Mouse (Mus musculus): ENCODE measurements at regions not wholly inside any gene's neighbourhood (a gene's known extent, or its start where the extent isn't known, plus 50 kb on each side); places are given as distances from the start of the nearest gene placed in this dataset.

- DNase-seq: no peak
Measured at GRCm38 (mm10) chr14:15273107-15273506, 165.7 kb downstream of the Lrrc3b start.

- no peak for DNase-seq
Measured at GRCm38 (mm10) chr14:15272364-15272763, 166.4 kb downstream of the Lrrc3b start.

GRCm38 (mm10) chr14:15266287-15266686, 172.5 kb downstream of the Lrrc3b start:
- DNase-seq: peak; percentile 63

GRCm38 (mm10) chr14:15262996-15263395, 175.8 kb downstream of the Lrrc3b start:
- no peak for DNase-seq

GRCm38 (mm10) chr14:15255729-15256128, 183.1 kb downstream of the Lrrc3b start:
- no peak for DNase-seq

- no peak for DNase-seq
Measured at GRCm38 (mm10) chr14:15205626-15206025, 233.2 kb downstream of the Lrrc3b start.

- no peak for DNase-seq
Measured at GRCm38 (mm10) chr14:15204284-15204683, 234.5 kb downstream of the Lrrc3b start.
